Mouse (Mus musculus): ENCODE measurements at regions not wholly inside any gene's neighbourhood (a gene's known extent, or its start where the extent isn't known, plus 50 kb on each side); places are given as distances from the start of the nearest gene placed in this dataset.

GRCm38 (mm10) chr7:136059896-136060295 is 343.7 kb upstream of the Mki67 start:
- TF ChIP-seq CTCF (conservative IDR thresholded peaks at IDR 0.05; ENCODE audit: insufficient read depth, insufficient read length, low read depth, low read length): no peak
- TF ChIP-seq POLR2A (IDR thresholded peaks at IDR 0.05; ENCODE audit: low read depth, low read length): no peak
